Mouse (Mus musculus): ENCODE results near the gene Upk3b. TPM values are rescaled to one million over a fixed set of nuclear protein-coding genes. Genes with fewer than 3 reads are reported as not detected.

The Upk3b gene
- total RNA-seq (2021): not detected
- long read RNA-seq, experiment 1: 0 reads
- long read RNA-seq, experiment 2: 0 reads

- DNase-seq (ENCODE audit: low spot score in 2 of 2): no peak
Measured at GRCm38 (mm10) chr5:136038258-136039214, at the start of gene Upk3b. Upk3b (plus strand) TSS chr5:136038496.

- no peak for DNase-seq (ENCODE audit: low spot score in 2 of 2)
Measured at GRCm38 (mm10) chr5:135990601-135991000, 47.7 kb upstream of the Upk3b start.

- no peak for DNase-seq (ENCODE audit: low spot score in 2 of 2)
Measured at GRCm38 (mm10) chr5:135993381-135993965, 44.8 kb upstream of the Upk3b start.

- no peak for DNase-seq (ENCODE audit: low spot score in 2 of 2)
Measured at GRCm38 (mm10) chr5:135994335-135994724, 44.0 kb upstream of the Upk3b start.

- peak; percentile 90 to 92 for DNase-seq (ENCODE audit: low spot score in 2 of 2)
Measured at GRCm38 (mm10) chr5:135994725-135995687, 43.3 kb upstream of the Upk3b start, which contains the start of gene Dtx2. Dtx2 (plus strand) TSS chr5:135994800.

- no peak for DNase-seq (ENCODE audit: low spot score in 2 of 2)
Measured at GRCm38 (mm10) chr5:135996162-135996561, 42.1 kb upstream of the Upk3b start.

GRCm38 (mm10) chr5:136001222-136001621 is 37.1 kb upstream of the Upk3b start:
- DNase-seq (ENCODE audit: low spot score in 2 of 2): no peak

GRCm38 (mm10) chr5:136002325-136002724 is 36.0 kb upstream of the Upk3b start:
- DNase-seq (ENCODE audit: low spot score in 2 of 2): no peak

GRCm38 (mm10) chr5:136002751-136003151 is 35.5 kb upstream of the Upk3b start:
- DNase-seq (ENCODE audit: low spot score in 2 of 2): no peak

GRCm38 (mm10) chr5:136004537-136004936 is 33.8 kb upstream of the Upk3b start:
- no peak for DNase-seq (ENCODE audit: low spot score in 2 of 2)

- no peak for DNase-seq (ENCODE audit: low spot score in 2 of 2)
Measured at GRCm38 (mm10) chr5:136007745-136008144, 30.6 kb upstream of the Upk3b start.

GRCm38 (mm10) chr5:136014877-136015276 is 23.4 kb upstream of the Upk3b start:
- no peak for DNase-seq (ENCODE audit: low spot score in 2 of 2)

- DNase-seq (ENCODE audit: low spot score in 2 of 2): no peak
Measured at GRCm38 (mm10) chr5:136015586-136015985, 22.7 kb upstream of the Upk3b start.

GRCm38 (mm10) chr5:136016014-136016876 is 22.1 kb upstream of the Upk3b start:
- no peak for DNase-seq (ENCODE audit: low spot score in 2 of 2)

GRCm38 (mm10) chr5:136017262-136017661 is 21.0 kb upstream of the Upk3b start:
- DNase-seq (ENCODE audit: low spot score in 2 of 2): no peak

GRCm38 (mm10) chr5:136018726-136019125 is 19.6 kb upstream of the Upk3b start:
- DNase-seq (ENCODE audit: low spot score in 2 of 2): no peak

- DNase-seq (ENCODE audit: low spot score in 2 of 2): no peak
Measured at GRCm38 (mm10) chr5:136019907-136020306, 18.4 kb upstream of the Upk3b start.

GRCm38 (mm10) chr5:136025712-136026111 is 12.6 kb upstream of the Upk3b start:
- DNase-seq (ENCODE audit: low spot score in 2 of 2): no peak

- DNase-seq (ENCODE audit: low spot score in 2 of 2): peak in 1 of 2 experiments; percentile 34
Measured at GRCm38 (mm10) chr5:136026859-136027258, 11.4 kb upstream of the Upk3b start.

All from left cerebral cortex, adult 18-20 months (tissue).